Mouse (Mus musculus) liver, embryonic 15.5 days (tissue): ENCODE measurements around the gene Dpy19l3. TPM values are rescaled to one million over a fixed set of nuclear protein-coding genes. Genes with fewer than 3 reads are reported as not detected.

Experiments used
- ATAC-seq: fragments of 200-750 bp; cut with Nextera tagmentation; 2 replicates; pipeline ENCODE4 v1.8.0; 2017; ENCODE audit warnings: moderate number of reproducible peaks, mild to moderate bottlenecking, moderate library complexity; ENCODE audit not compliant: insufficient read depth
- H3K27ac ChIP-seq: fragments of 300-500 bp; sonication (generic); replicated peaks from 2 replicates; pipeline ENCODE4 v1.5.1; 2015; ENCODE audit warnings: mild to moderate bottlenecking, inconsistent platforms
- H3K27me3 ChIP-seq: fragments of 300-500 bp; sonication (generic); 2 replicates; pipeline ENCODE4 v1.6.1; 2015; ENCODE audit warnings: mild to moderate bottlenecking, inconsistent platforms
- H3K36me3 ChIP-seq: fragments of 300-500 bp; sonication (generic); replicated peaks from 2 replicates; pipeline ENCODE4 v1.6.1; 2015; ENCODE audit warnings: moderate library complexity, mild to moderate bottlenecking, inconsistent platforms
- H3K4me1 ChIP-seq: fragments of 300-500 bp; sonication (generic); replicated peaks from 2 replicates; pipeline ENCODE4 v1.6.1; 2015; ENCODE audit warnings: inconsistent platforms
- H3K4me2 ChIP-seq: fragments of 300-500 bp; sonication (generic); 2 replicates; pipeline ENCODE4 v1.6.1; 2015; ENCODE audit warnings: moderate library complexity, mild to moderate bottlenecking, inconsistent platforms
- H3K4me3 ChIP-seq: fragments of 300-500 bp; sonication (generic); replicated peaks from 2 replicates; pipeline ENCODE4 v1.5.1; 2015; ENCODE audit warnings: mild to moderate bottlenecking, inconsistent platforms
- H3K9ac ChIP-seq: fragments of 300-500 bp; sonication (generic); 2 replicates; pipeline ENCODE4 v1.6.1; 2015; ENCODE audit warnings: moderate library complexity, mild to moderate bottlenecking, inconsistent platforms
- H3K9me3 ChIP-seq: fragments of 300-500 bp; sonication (generic); replicated peaks from 2 replicates; pipeline ENCODE4 v1.6.1; 2016; ENCODE audit warnings: inconsistent platforms
- WGBS: fragments of 180-500 bp; shearing (Covaris S2); methylation state at CpG from one replicate; pipeline ENCODE4 v1.1.7; 2015; ENCODE audit warnings: mixed read lengths; ENCODE audit not compliant: insufficient replicate concordance; 5-methylcytosine and 5-hydroxymethylcytosine counted together
- polyA plus RNA-seq: library from polyadenylated mRNA; unstranded; fragments of >200 nt; fragmentation: Nextera tagmentation; extraction: Ambion mirVana; gene quantifications from 2 replicates; pipeline ENCODE4 v1.2.1, GENCODE M21; 2015

Gene Dpy19l3
- polyA plus RNA-seq, 1 experiment from 2014 or later: 8.0 TPM

GRCm38 (mm10) chr7:35688276-35688675 lies 66.0 kb downstream of the Dpy19l3 start:
- no peak overlapping the region for H3K27ac ChIP-seq
- no peak for ATAC-seq

GRCm38 (mm10) chr7:35687229-35687628 lies 67.0 kb downstream of the Dpy19l3 start:
- Histone ChIP-seq H3K36me3 (no peaks in the 10 kb centered on the region), H3K27me3 (no peaks in the 10 kb centered on the region), H3K4me2 (peak overlapping the region; percentile 51), H3K4me1 (0 out of 2 replicates have a peak, but pooled peaks cover 7% of the 10 kb centered on the region), H3K9ac (no peak overlapping the region), H3K4me3 (no peak overlapping the region), H3K9me3 (no peaks in the 10 kb centered on the region), H3K27ac (no peak overlapping the region)
- no peak for ATAC-seq
- WGBS: 33% methylated on average over 10 of the region's 10 CpGs

More at GRCm38 (mm10) chr7:35688276-35688675, 66.0 kb downstream of the Dpy19l3 start:
- H3K36me3 ChIP-seq: no peaks in the 10 kb centered on the region
- 69% methylated on average over 9 of the region's 9 CpGs for WGBS
- H3K27me3 ChIP-seq: no peaks in the 10 kb centered on the region
- H3K4me2 ChIP-seq: no peak overlapping the region
- no peaks in the 10 kb centered on the region for H3K9me3 ChIP-seq
- no peak overlapping the region for H3K4me3 ChIP-seq
- H3K9ac ChIP-seq: no peak overlapping the region
- H3K4me1 ChIP-seq: 0 out of 2 replicates have a peak, but pooled peaks cover 7% of the 10 kb centered on the region

- Histone ChIP-seq H3K4me1 (0 out of 2 replicates have a peak, but pooled peaks cover 7% of the 10 kb centered on the region), H3K4me3 (no peak overlapping the region), H3K9me3 (no peaks in the 10 kb centered on the region), H3K9ac (no peak overlapping the region), H3K27me3 (no peaks in the 10 kb centered on the region), H3K4me2 (peak overlapping the region; percentile 51), H3K27ac (no peak overlapping the region), H3K36me3 (no peaks in the 10 kb centered on the region)
- ATAC-seq: no peak
- 19% methylated on average over 13 of the region's 13 CpGs for WGBS
Measured at GRCm38 (mm10) chr7:35686756-35687155, 67.5 kb downstream of the Dpy19l3 start.

GRCm38 (mm10) chr7:35686216-35686615 lies 68.0 kb downstream of the Dpy19l3 start:
- no peak overlapping the region for H3K9ac ChIP-seq
- H3K9me3 ChIP-seq: no peaks in the 10 kb centered on the region
- no peak overlapping the region for H3K4me3 ChIP-seq
- no peaks in the 10 kb centered on the region for H3K27me3 ChIP-seq
- H3K36me3 ChIP-seq: no peaks in the 10 kb centered on the region
- no peak for ATAC-seq
- no peak overlapping the region for H3K27ac ChIP-seq
- no peak overlapping the region for H3K4me2 ChIP-seq
- H3K4me1 ChIP-seq: 0 out of 2 replicates have a peak, but pooled peaks cover 7% of the 10 kb centered on the region
- 49% methylated on average over 11 of the region's 11 CpGs for WGBS

- no peak overlapping the region for H3K4me3 ChIP-seq
- no peaks in the 10 kb centered on the region for H3K9me3 ChIP-seq
- no peaks in the 10 kb centered on the region for H3K36me3 ChIP-seq
- ATAC-seq: no peak
- H3K4me1 ChIP-seq: 0 out of 2 replicates have a peak, but pooled peaks cover 7% of the 10 kb centered on the region
- no peak overlapping the region for H3K9ac ChIP-seq
- 58% methylated on average over 6 of the region's 6 CpGs for WGBS
- H3K4me2 ChIP-seq: no peak overlapping the region
- no peaks in the 10 kb centered on the region for H3K27me3 ChIP-seq
- no peak overlapping the region for H3K27ac ChIP-seq
Measured at GRCm38 (mm10) chr7:35683409-35684122, 70.7 kb downstream of the Dpy19l3 start.

GRCm38 (mm10) chr7:35681559-35681958 lies 72.7 kb downstream of the Dpy19l3 start:
- H3K9ac ChIP-seq: no peak overlapping the region
- H3K27me3 ChIP-seq: no peaks in the 10 kb centered on the region
- H3K4me3 ChIP-seq: no peak overlapping the region
- no peak overlapping the region for H3K27ac ChIP-seq
- 51% methylated on average over 3 of the region's 3 CpGs for WGBS
- H3K4me2 ChIP-seq: no peak overlapping the region
- H3K9me3 ChIP-seq: no peaks in the 10 kb centered on the region
- no peak for ATAC-seq
- no peaks in the 10 kb centered on the region for H3K4me1 ChIP-seq
- H3K36me3 ChIP-seq: no peaks in the 10 kb centered on the region

- Histone ChIP-seq H3K4me1 (no peaks in the 10 kb centered on the region), H3K4me2 (no peak overlapping the region), H3K27ac (no peak overlapping the region), H3K27me3 (no peaks in the 10 kb centered on the region), H3K4me3 (no peak overlapping the region), H3K9me3 (no peaks in the 10 kb centered on the region), H3K36me3 (no peaks in the 10 kb centered on the region), H3K9ac (no peak overlapping the region)
- ATAC-seq: no peak
- 69% methylated on average over 4 of the region's 4 CpGs for WGBS
Measured at GRCm38 (mm10) chr7:35678976-35679375, 75.3 kb downstream of the Dpy19l3 start.

- Histone ChIP-seq H3K36me3 (no peaks in the 10 kb centered on the region), H3K4me1 (no peaks in the 10 kb centered on the region), H3K9ac (no peak overlapping the region), H3K4me2 (no peak overlapping the region), H3K27ac (no peak overlapping the region), H3K4me3 (no peak overlapping the region), H3K9me3 (no peaks in the 10 kb centered on the region), H3K27me3 (no peaks in the 10 kb centered on the region)
- ATAC-seq: no peak
- WGBS: 59% methylated on average over 18 of the region's 18 CpGs
Measured at GRCm38 (mm10) chr7:35668066-35669041, 85.9 kb downstream of the Dpy19l3 start.

GRCm38 (mm10) chr7:35663790-35664376 lies 90.4 kb downstream of the Dpy19l3 start:
- Histone ChIP-seq H3K4me3 (no peak overlapping the region), H3K4me2 (no peak overlapping the region), H3K27ac (no peak overlapping the region), H3K9me3 (no peaks in the 10 kb centered on the region), H3K4me1 (no peaks in the 10 kb centered on the region), H3K27me3 (no peaks in the 10 kb centered on the region), H3K9ac (no peak overlapping the region), H3K36me3 (no peaks in the 10 kb centered on the region)
- no peak for ATAC-seq
- 66% methylated on average over 16 of the region's 16 CpGs for WGBS

GRCm38 (mm10) chr7:35659173-35659572 lies 95.1 kb downstream of the Dpy19l3 start:
- Histone ChIP-seq H3K9me3 (no peaks in the 10 kb centered on the region), H3K27ac (no peak overlapping the region), H3K4me2 (no peak overlapping the region), H3K27me3 (no peaks in the 10 kb centered on the region; the same call in 1 of the 2 replicates), H3K36me3 (no peaks in the 10 kb centered on the region), H3K4me1 (no peaks in the 10 kb centered on the region), H3K9ac (no peak overlapping the region), H3K4me3 (no peak overlapping the region)
- no peak for ATAC-seq
- WGBS: 38% methylated on average over 3 of the region's 3 CpGs

- Histone ChIP-seq H3K27me3 (no peaks in the 10 kb centered on the region; the same call in 1 of the 2 replicates), H3K4me3 (no peak overlapping the region), H3K4me2 (no peak overlapping the region), H3K9ac (no peak overlapping the region), H3K4me1 (no peaks in the 10 kb centered on the region), H3K27ac (no peak overlapping the region), H3K36me3 (no peaks in the 10 kb centered on the region), H3K9me3 (no peaks in the 10 kb centered on the region)
- no peak for ATAC-seq
- whole genome bisulfite sequencing: 43% methylated on average over 6 of the region's 6 CpGs
Measured at GRCm38 (mm10) chr7:35657829-35658228, 96.4 kb downstream of the Dpy19l3 start.
